Mouse (Mus musculus): ENCODE results near the gene Atp2a2.
A peak's percentile ranks its signal among the peaks of the same experiment; 100 is the strongest.

Gene Atp2a2

GRCm38 (mm10) chr5:122519043-122519660 is 17.1 kb upstream of the Atp2a2 start:
- DNase-seq (ENCODE audit: low read depth) = no peak

GRCm38 (mm10) chr5:122518247-122518646 is 16.2 kb upstream of the Atp2a2 start:
- no peak for DNase-seq (ENCODE audit: low read depth)

- no peak for DNase-seq (ENCODE audit: low read depth)
These were observed 14.9 kb upstream of the Atp2a2 start for GRCm38 (mm10) chr5:122516901-122517300.

GRCm38 (mm10) chr5:122516029-122516730 is 14.2 kb upstream of the Atp2a2 start:
- no peak for DNase-seq (ENCODE audit: low read depth)

GRCm38 (mm10) chr5:122514127-122514521 is 12.1 kb upstream of the Atp2a2 start:
- DNase-seq (ENCODE audit: low read depth) = no peak

GRCm38 (mm10) chr5:122513421-122514126 is 11.5 kb upstream of the Atp2a2 start:
- DNase-seq (ENCODE audit: low read depth) = no peak

GRCm38 (mm10) chr5:122512011-122512410 is 10.0 kb upstream of the Atp2a2 start:
- DNase-seq (ENCODE audit: low read depth) = no peak

- DNase-seq (ENCODE audit: low read depth) = peak; percentile 49
These were observed 9.4 kb upstream of the Atp2a2 start for GRCm38 (mm10) chr5:122511405-122511804.

- DNase-seq (ENCODE audit: low read depth) = no peak
These were observed 8.7 kb upstream of the Atp2a2 start for GRCm38 (mm10) chr5:122510651-122511157.

- DNase-seq (ENCODE audit: low read depth) = no peak
These were observed 7.6 kb upstream of the Atp2a2 start for GRCm38 (mm10) chr5:122509608-122510007.

- no peak for DNase-seq (ENCODE audit: low read depth)
These were observed 6.9 kb upstream of the Atp2a2 start for GRCm38 (mm10) chr5:122508861-122509306.

GRCm38 (mm10) chr5:122507396-122507795 is 5.4 kb upstream of the Atp2a2 start:
- DNase-seq (ENCODE audit: low read depth) = no peak

- DNase-seq (ENCODE audit: low read depth) = no peak
These were observed 4.4 kb upstream of the Atp2a2 start for GRCm38 (mm10) chr5:122506462-122506861.

GRCm38 (mm10) chr5:122505554-122505953 is 3.5 kb upstream of the Atp2a2 start:
- no peak for DNase-seq (ENCODE audit: low read depth)

- no peak for DNase-seq (ENCODE audit: low read depth)
These were observed 1.7 kb upstream of the Atp2a2 start for GRCm38 (mm10) chr5:122503760-122504119.

- DNase-seq (ENCODE audit: low read depth) = peak; percentile 39
These were observed 1.2 kb upstream of the Atp2a2 start for GRCm38 (mm10) chr5:122503015-122503759.

GRCm38 (mm10) chr5:122501101-122502076 is 636 bp downstream of the Atp2a2 start:
- DNase-seq (ENCODE audit: low read depth) = peak; percentile 71

- no peak for DNase-seq (ENCODE audit: low read depth)
These were observed 1.5 kb downstream of the Atp2a2 start for GRCm38 (mm10) chr5:122500563-122500962.

- DNase-seq (ENCODE audit: low read depth) = peak; percentile 17
These were observed 1.9 kb downstream of the Atp2a2 start for GRCm38 (mm10) chr5:122500141-122500540.

GRCm38 (mm10) chr5:122498046-122498445 is 4.0 kb downstream of the Atp2a2 start:
- DNase-seq (ENCODE audit: low read depth) = peak; percentile 18

- DNase-seq (ENCODE audit: low read depth) = no peak
These were observed 5.0 kb downstream of the Atp2a2 start for GRCm38 (mm10) chr5:122496990-122497389.

Measured in 416B (cell line).